Mouse (Mus musculus) layer of hippocampus, postnatal 36 days (tissue): ENCODE data around the gene Sim2. TPM values are rescaled to one million over a fixed set of nuclear protein-coding genes. Genes with fewer than 3 reads are reported as not detected.

ENCODE experiments used
- DNase-seq, 2 experiments: peaks; one replicate each; pipeline ENCODE4 v3.0.0; 2022
- microRNA-seq, 2 experiments: library from miRNA; unstranded; fragments of <30 nt; microRNA quantifications; one replicate each; pipeline ENCODE4 v1.2.0; 2021
- total RNA-seq, 2 experiments: library from RNA; stranded (reverse); gene quantifications; 2 replicates each; pipeline ENCODE4 v1.2.3; 2021

The Sim2 gene
- total RNA-seq, 2 experiments from 2014 or later = 0.07 to 0.33 TPM

GRCm38 (mm10) chr16:94168655-94169545, 84.2 kb downstream of the Sim2 start:
- DNase-seq = no peak

GRCm38 (mm10) chr16:94170218-94170617, 85.5 kb downstream of the Sim2 start:
- DNase-seq = no peak

- no peak for DNase-seq
Measured at GRCm38 (mm10) chr16:94173361-94173760, 88.6 kb downstream of the Sim2 start.

GRCm38 (mm10) chr16:94175366-94175986, 90.7 kb downstream of the Sim2 start:
- DNase-seq = no peak

Small RNA genes lying within 50 kb of the gene (microRNA-seq; reads per million reads assigned to microRNA genes)
- 0 reads per million in 2 experiments for gene Gm23062

Other genes with a start within 250 kb of the Sim2 start
- under 1 TPM; 0.47 to 0.53 TPM for gene Chaf1b, start 201.0 kb upstream of the Sim2 start, total RNA-seq
- gene Cldn14, start 76.1 kb upstream of the Sim2 start, total RNA-seq = 1 to 10 TPM; 1.5 TPM
- 10 to 100 TPM; 12.8 to 13.0 TPM for gene Hlcs, start 228.6 kb downstream of the Sim2 start, total RNA-seq
- not detected for gene Ripply3, start 243.5 kb downstream of the Sim2 start, total RNA-seq